Mouse (Mus musculus) liver, postnatal 0 days (tissue): ENCODE data around the gene Zfhx3. TPM values are rescaled to one million over a fixed set of nuclear protein-coding genes. Genes with fewer than 3 reads are reported as not detected.

ENCODE experiments used
- ATAC-seq: fragments of 200-750 bp; cut with Nextera tagmentation; 2 replicates; pipeline ENCODE4 v1.8.0; 2017; ENCODE audit warnings: mild to moderate bottlenecking, moderate library complexity
- DNase-seq: peaks from one replicate; pipeline ENCODE4 v3.0.0-alpha.2; 2016
- H3K27ac ChIP-seq: fragments of 300-500 bp; sonication (generic); 2 replicates; pipeline ENCODE4 v1.5.1; 2014; ENCODE audit warnings: antibody characterized with exemption, moderate library complexity, mild to moderate bottlenecking, low read depth
- H3K27me3 ChIP-seq: fragments of 300-500 bp; sonication (generic); 2 replicates; pipeline ENCODE4 v1.6.1; 2014; ENCODE audit warnings: low read length, control low read depth, mixed read lengths; ENCODE audit not compliant: insufficient read depth
- H3K36me3 ChIP-seq: fragments of 300-500 bp; sonication (generic); replicated peaks from 2 replicates; pipeline ENCODE4 v1.6.1; 2014; ENCODE audit warnings: mild to moderate bottlenecking, control low read depth, low read length, moderate library complexity, mixed read lengths; ENCODE audit not compliant: insufficient read depth
- H3K4me1 ChIP-seq: fragments of 300-500 bp; sonication (generic); 2 replicates; pipeline ENCODE4 v1.6.1; 2014; ENCODE audit warnings: antibody characterized with exemption, mild to moderate bottlenecking, control low read depth; ENCODE audit not compliant: insufficient read depth
- H3K4me2 ChIP-seq: fragments of 300-500 bp; sonication (generic); 2 replicates; pipeline ENCODE4 v1.6.1; 2014; ENCODE audit warnings: low read depth, mild to moderate bottlenecking, low read length, moderate library complexity, mixed read lengths
- H3K4me3 ChIP-seq: fragments of 300-500 bp; sonication (generic); 2 replicates; pipeline ENCODE4 v1.5.1; 2014; ENCODE audit warnings: low read depth, low read length
- H3K9ac ChIP-seq: fragments of 300-500 bp; sonication (generic); replicated peaks from 2 replicates; pipeline ENCODE4 v1.6.1; 2014; ENCODE audit warnings: mild to moderate bottlenecking, moderate library complexity
- H3K9me3 ChIP-seq: fragments of 300-500 bp; sonication (generic); 2 replicates; pipeline ENCODE4 v1.6.1; 2016; ENCODE audit warnings: mild to moderate bottlenecking, control low read depth, low read length, mixed read lengths
- CTCF ChIP-seq: sonication (generic); IDR thresholded peaks from 2 replicates; pipeline ENCODE4 v1.5.1; 2016; ENCODE audit warnings: antibody characterized with exemption, low read depth
- EP300 ChIP-seq: IDR thresholded peaks from 2 replicates; pipeline ENCODE4 v1.6.1; 2016; ENCODE audit warnings: antibody characterized with exemption, low read depth, mild to moderate bottlenecking
- WGBS: fragments of 180-500 bp; shearing (Covaris S2); extraction: QIAGEN DNeasy Blood & Tissue Kit; methylation state at CpG from one replicate; pipeline ENCODE4 v1.1.7; 2014; ENCODE audit not compliant: insufficient replicate concordance; 5-methylcytosine and 5-hydroxymethylcytosine counted together
- polyA plus RNA-seq: library from polyadenylated mRNA; unstranded; fragments of >200 nt; fragmentation: Nextera tagmentation; extraction: Ambion mirVana; gene quantifications from 2 replicates; pipeline ENCODE4 v1.2.1, GENCODE M21; 2015

Zfhx3 gene
- polyA plus RNA-seq, 1 experiment from 2014 or later, result 1.2 TPM

DNA sequence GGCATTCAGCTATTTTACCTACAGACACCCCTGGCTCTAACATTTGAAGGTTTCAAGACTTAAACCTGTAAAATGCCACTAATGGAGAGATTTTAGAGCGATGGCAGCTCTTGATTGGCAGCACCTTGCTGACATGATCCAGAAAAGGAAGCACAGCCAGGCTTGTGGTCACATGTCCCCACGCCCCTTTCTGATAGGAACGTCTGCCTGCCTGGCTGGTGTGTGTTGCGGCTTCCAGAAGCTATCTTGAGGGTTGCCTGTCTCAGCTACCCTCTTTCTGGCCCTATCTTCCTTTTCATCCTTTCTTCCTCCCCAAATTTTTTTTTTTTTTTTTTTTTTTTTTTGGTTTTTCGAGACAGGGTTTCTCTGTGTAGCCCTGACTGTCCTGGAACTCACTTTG, 899.9 kb downstream of the Zfhx3 start:
- Histone ChIP-seq H3K9me3 (no peaks in the 10 kb centered on the region), H3K9ac (no peak overlapping the region), H3K4me3 (no peak overlapping the region), H3K36me3 (no peaks in the 10 kb centered on the region), H3K4me1 (0 out of 2 replicates have a peak, but pooled peaks cover 3% of the 10 kb centered on the region), H3K27me3 (no peaks in the 10 kb centered on the region), H3K4me2 (no peak overlapping the region), H3K27ac (no peak overlapping the region)
- WGBS, result 42% methylated on average over 5 of the region's 5 CpGs
- no peak for ATAC-seq
- TF ChIP-seq EP300 (no peak), CTCF (no peak)
- no peak for DNase-seq

DNA sequence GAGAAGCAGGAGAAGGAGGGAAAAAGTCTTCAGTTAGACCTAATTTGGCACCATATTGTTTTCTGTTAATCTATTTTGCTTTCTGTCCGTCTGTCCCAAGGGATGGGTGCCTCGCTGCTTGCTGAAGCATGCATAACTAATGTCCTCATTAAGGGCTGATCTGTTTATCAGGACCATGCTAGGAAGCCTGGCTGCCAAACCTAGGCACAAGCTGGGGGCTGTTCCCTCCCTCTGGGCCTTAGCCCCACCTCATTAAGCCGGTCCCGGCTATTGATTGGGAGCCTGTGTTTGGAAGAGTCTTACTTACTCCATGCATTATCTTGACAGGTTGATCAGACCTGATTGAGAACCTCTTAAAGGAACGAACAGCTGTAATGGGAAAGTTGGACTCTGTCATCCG, 903.7 kb downstream of the Zfhx3 start:
- no peak overlapping the region for H3K4me2 ChIP-seq
- H3K27me3 ChIP-seq, result no peaks in the 10 kb centered on the region
- H3K9ac ChIP-seq, result no peak overlapping the region
- H3K9me3 ChIP-seq, result no peaks in the 10 kb centered on the region
- TF ChIP-seq CTCF (no peak), EP300 (no peak)
- ATAC-seq, result no peak
- 0 out of 2 replicates have a peak, but pooled peaks cover 3% of the 10 kb centered on the region for H3K4me1 ChIP-seq
- 73% methylated on average over 6 of the region's 6 CpGs for WGBS
- no peaks in the 10 kb centered on the region for H3K36me3 ChIP-seq
- no peak overlapping the region for H3K27ac ChIP-seq
- no peak overlapping the region for H3K4me3 ChIP-seq
- DNase-seq, result no peak

DNA sequence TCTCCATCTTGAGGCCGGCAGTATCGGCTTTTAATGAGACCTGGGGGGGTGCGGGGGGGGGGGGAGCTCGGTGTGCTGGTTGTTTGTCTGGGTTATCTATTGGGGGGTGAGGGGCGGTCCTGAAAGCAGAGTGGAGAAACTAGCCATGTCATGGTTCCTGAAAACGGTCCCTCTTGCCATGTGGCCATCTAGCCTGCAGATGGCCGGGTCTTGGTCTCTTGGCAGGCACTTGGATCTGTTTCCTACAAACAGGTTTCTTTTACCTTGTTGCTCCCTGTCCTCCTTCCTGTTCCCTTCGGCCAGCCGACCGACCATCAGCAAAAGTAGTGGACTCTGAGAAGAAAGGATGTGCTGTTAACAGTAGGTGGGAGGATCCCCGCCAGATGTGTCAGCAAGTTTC, 904.4 kb downstream of the Zfhx3 start:
- Histone ChIP-seq H3K27ac (no peak overlapping the region), H3K9ac (no peak overlapping the region), H3K27me3 (no peaks in the 10 kb centered on the region), H3K4me1 (0 out of 2 replicates have a peak, but pooled peaks cover 3% of the 10 kb centered on the region), H3K4me3 (no peak overlapping the region), H3K36me3 (no peaks in the 10 kb centered on the region), H3K4me2 (no peak overlapping the region), H3K9me3 (no peaks in the 10 kb centered on the region)
- 45% methylated on average over 11 of the region's 11 CpGs for WGBS
- ATAC-seq (no peak), DNase-seq (no peak)
- TF ChIP-seq CTCF (no peak), EP300 (no peak)

DNA sequence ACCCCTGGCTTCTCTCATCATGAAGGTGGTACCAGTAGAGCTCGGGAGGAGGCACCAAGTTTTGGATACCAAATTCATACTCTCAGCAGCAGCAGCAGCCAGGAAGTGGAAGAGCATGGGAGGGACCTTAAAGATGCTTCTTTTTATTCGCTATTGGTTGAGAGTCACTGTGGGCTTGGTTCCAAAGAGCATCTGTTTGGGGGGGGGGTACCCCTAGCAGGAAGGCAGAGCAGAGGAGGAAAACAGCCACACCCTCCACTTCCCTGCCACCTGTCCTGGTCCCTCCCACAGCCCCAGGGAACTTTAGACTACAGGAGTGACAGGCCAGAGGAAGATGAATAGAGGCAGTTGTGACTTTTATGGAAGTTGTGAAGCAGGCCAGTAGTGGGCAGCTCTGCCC, 904.9 kb downstream of the Zfhx3 start:
- 42% methylated on average over 2 of the region's 2 CpGs for WGBS
- Histone ChIP-seq H3K4me1 (0 out of 2 replicates have a peak, but pooled peaks cover 3% of the 10 kb centered on the region), H3K9me3 (no peaks in the 10 kb centered on the region), H3K27me3 (no peaks in the 10 kb centered on the region), H3K4me3 (no peak overlapping the region), H3K36me3 (no peaks in the 10 kb centered on the region), H3K9ac (no peak overlapping the region), H3K4me2 (no peak overlapping the region), H3K27ac (no peak overlapping the region)
- ATAC-seq, result no peak
- DNase-seq, result no peak
- no peak for TF ChIP-seq CTCF
- TF ChIP-seq EP300, result no peak

DNA sequence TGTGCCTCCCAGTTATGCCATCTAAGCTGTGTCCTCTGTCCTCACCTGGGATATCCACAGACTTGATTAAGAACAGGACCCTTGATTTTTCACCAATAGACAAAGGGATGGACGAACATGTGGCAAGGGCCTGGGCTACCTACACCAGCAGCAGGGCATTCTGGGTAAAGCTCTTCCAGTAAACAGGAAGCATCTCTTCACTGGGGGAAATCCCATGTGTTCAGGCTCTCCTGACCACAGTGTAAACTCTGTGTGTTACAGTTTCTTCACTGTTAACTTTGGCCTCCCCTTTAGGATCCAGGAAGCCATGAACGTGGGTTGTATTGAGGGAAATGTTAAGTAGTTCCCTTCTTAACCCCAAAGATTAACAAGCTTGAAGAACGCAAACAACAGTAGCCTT, 906.0 kb downstream of the Zfhx3 start:
- H3K4me1 ChIP-seq, result peaks cover 3% of the 10 kb centered on the region; the same call in 1 of the 2 replicates
- 61% methylated on average over 3 of the region's 3 CpGs for WGBS
- no peak for DNase-seq
- TF ChIP-seq EP300, result no peak
- no peak for TF ChIP-seq CTCF
- no peak overlapping the region for H3K4me2 ChIP-seq
- no peak overlapping the region for H3K27ac ChIP-seq
- no peak overlapping the region for H3K9ac ChIP-seq
- no peaks in the 10 kb centered on the region for H3K36me3 ChIP-seq
- ATAC-seq, result 0 out of 2 replicates have a peak, but pooled peaks have one; percentile 45
- H3K4me3 ChIP-seq, result no peak overlapping the region
- H3K9me3 ChIP-seq, result no peaks in the 10 kb centered on the region
- no peaks in the 10 kb centered on the region for H3K27me3 ChIP-seq

DNA sequence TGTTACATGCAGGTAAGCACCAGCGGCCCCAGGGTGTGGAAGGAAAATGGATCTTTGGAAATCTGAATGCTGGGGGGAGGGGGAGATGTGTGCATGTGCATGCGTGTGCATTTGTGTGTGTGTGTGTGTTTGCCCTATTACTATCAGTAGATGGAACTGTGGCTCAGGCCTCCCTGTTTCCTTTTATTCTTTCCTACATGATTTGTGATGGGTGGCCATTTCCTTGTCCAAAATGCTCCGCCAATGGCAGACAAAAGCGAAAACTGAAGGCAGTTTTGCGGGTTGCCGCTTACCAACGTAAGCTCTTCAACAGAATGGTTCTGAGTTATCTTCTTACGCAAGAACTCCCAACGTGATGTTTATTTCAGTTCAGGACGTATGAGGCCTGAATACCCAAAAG, 910.6 kb downstream of the Zfhx3 start:
- Histone ChIP-seq H3K36me3 (peaks cover 5% of the 10 kb centered on the region), H3K4me2 (no peak overlapping the region), H3K9ac (no peak overlapping the region), H3K4me1 (no peaks in the 10 kb centered on the region; the same call in 1 of the 2 replicates), H3K9me3 (no peaks in the 10 kb centered on the region), H3K4me3 (no peak overlapping the region), H3K27ac (no peak overlapping the region), H3K27me3 (no peaks in the 10 kb centered on the region)
- TF ChIP-seq EP300, result no peak
- no peak for TF ChIP-seq CTCF
- no peak for DNase-seq
- no peak for ATAC-seq
- 66% methylated on average over 10 of the region's 10 CpGs for WGBS
